Mouse (Mus musculus) embryo, embryonic 9.5 days (tissue): ENCODE results near the gene Psma6.
"Not testable (repeated sequence)": the region's sequence is repeated elsewhere in the genome, so short reads cannot be mapped to it uniquely, and the experiment has no call there.

Source experiments
- DNase-seq: peaks from one replicate; pipeline ENCODE4 v3.0.0-alpha.2; 2017; ENCODE audit errors: extremely low spot score

Psma6 gene

GRCm38 (mm10) chr12:55384023-55384749 lies at the start of gene Psma6:
Gene Psma6, plus strand, starts transcription at chr12:55384222.
- no peak for DNase-seq

- DNase-seq = not testable (repeated sequence)
Measured at GRCm38 (mm10) chr12:55338490-55338889, 45.5 kb upstream of the Psma6 start.

GRCm38 (mm10) chr12:55343045-55343444 lies 41.0 kb upstream of the Psma6 start:
- not testable (repeated sequence) for DNase-seq

- no peak for DNase-seq
Measured at GRCm38 (mm10) chr12:55343998-55344397, 40.0 kb upstream of the Psma6 start.

GRCm38 (mm10) chr12:55344583-55344982 lies 39.4 kb upstream of the Psma6 start:
- no peak for DNase-seq

- DNase-seq = no peak
Measured at GRCm38 (mm10) chr12:55353423-55353822, 30.6 kb upstream of the Psma6 start.

GRCm38 (mm10) chr12:55354904-55355303 lies 29.1 kb upstream of the Psma6 start:
- DNase-seq = peak; percentile 28

- no peak for DNase-seq
Measured at GRCm38 (mm10) chr12:55357303-55357702, 26.7 kb upstream of the Psma6 start.

GRCm38 (mm10) chr12:55360929-55361328 lies 23.1 kb upstream of the Psma6 start:
- DNase-seq = no peak

GRCm38 (mm10) chr12:55365083-55365482 lies 18.9 kb upstream of the Psma6 start:
- no peak for DNase-seq

GRCm38 (mm10) chr12:55372424-55373055 lies 11.5 kb upstream of the Psma6 start:
- DNase-seq = no peak

- DNase-seq = no peak
Measured at GRCm38 (mm10) chr12:55376956-55377609, 6.9 kb upstream of the Psma6 start.

- no peak for DNase-seq
Measured at GRCm38 (mm10) chr12:55377610-55377980, 6.4 kb upstream of the Psma6 start.

- DNase-seq = no peak
Measured at GRCm38 (mm10) chr12:55384826-55385225, 804 bp downstream of the Psma6 start.

- peak; percentile 27 for DNase-seq
Measured at GRCm38 (mm10) chr12:55385931-55386330, 1.9 kb downstream of the Psma6 start.

GRCm38 (mm10) chr12:55386456-55386855 lies 2.4 kb downstream of the Psma6 start:
- DNase-seq = no peak

- no peak for DNase-seq
Measured at GRCm38 (mm10) chr12:55387083-55387787, 3.2 kb downstream of the Psma6 start.

GRCm38 (mm10) chr12:55387788-55388465 lies 3.9 kb downstream of the Psma6 start:
- no peak for DNase-seq

- DNase-seq = no peak
Measured at GRCm38 (mm10) chr12:55388478-55388877, 4.5 kb downstream of the Psma6 start.

- DNase-seq = no peak
Measured at GRCm38 (mm10) chr12:55389132-55390081, 5.4 kb downstream of the Psma6 start.

GRCm38 (mm10) chr12:55392120-55392519 lies 8.1 kb downstream of the Psma6 start:
- no peak for DNase-seq
